Mouse (Mus musculus) layer of hippocampus, postnatal 36 days (tissue): ENCODE measurements at regions not wholly inside any gene's neighbourhood (a gene's known extent, or its start where the extent isn't known, plus 50 kb on each side); places are given as distances from the start of the nearest gene placed in this dataset.
A peak's percentile ranks its signal among the peaks of the same experiment; 100 is the strongest.
"Not testable (repeated sequence)": the region's sequence is repeated elsewhere in the genome, so short reads cannot be mapped to it uniquely, and the experiment has no call there.

ENCODE experiments used
- DNase-seq, 2 experiments: peaks; one replicate each; pipeline ENCODE4 v3.0.0; 2022

- DNase-seq, result no peak
Observed at GRCm38 (mm10) chr3:38312834-38313233, 171.8 kb downstream of the Ankrd50 start.

GRCm38 (mm10) chr3:38312121-38312520 is 172.5 kb downstream of the Ankrd50 start:
- no peak for DNase-seq

- DNase-seq, result no peak
Observed at GRCm38 (mm10) chr3:38299898-38300751, 184.5 kb downstream of the Ankrd50 start.

GRCm38 (mm10) chr3:38299236-38299897 is 185.3 kb downstream of the Ankrd50 start:
- DNase-seq, result peak; percentile 33 to 44

- no peak for DNase-seq
Observed at GRCm38 (mm10) chr3:38297499-38297898, 187.1 kb downstream of the Ankrd50 start.

GRCm38 (mm10) chr3:38289062-38289461 is 195.6 kb downstream of the Ankrd50 start:
- no peak for DNase-seq

- DNase-seq, result no peak
Observed at GRCm38 (mm10) chr3:38283687-38284124, 200.9 kb downstream of the Ankrd50 start.

- DNase-seq, result no peak
Observed at GRCm38 (mm10) chr3:38282891-38283290, 201.8 kb downstream of the Ankrd50 start.

- DNase-seq, result no peak
Observed at GRCm38 (mm10) chr3:38281683-38282082, 203.0 kb downstream of the Ankrd50 start.

GRCm38 (mm10) chr3:38280876-38281275 is 203.8 kb downstream of the Ankrd50 start:
- no peak for DNase-seq

- DNase-seq, result no peak
Observed at GRCm38 (mm10) chr3:38280105-38280504, 204.5 kb downstream of the Ankrd50 start.

GRCm38 (mm10) chr3:38276948-38277504 is 207.6 kb downstream of the Ankrd50 start:
- no peak for DNase-seq

GRCm38 (mm10) chr3:38275321-38275720 is 209.3 kb downstream of the Ankrd50 start:
- no peak for DNase-seq

GRCm38 (mm10) chr3:38270742-38271141 is 213.9 kb downstream of the Ankrd50 start:
- no peak for DNase-seq

- no peak for DNase-seq
Observed at GRCm38 (mm10) chr3:38268226-38268625, 216.4 kb downstream of the Ankrd50 start.

GRCm38 (mm10) chr3:38263261-38264141 is 221.1 kb downstream of the Ankrd50 start:
- DNase-seq, result no peak

- peak; percentile 5 to 7 for DNase-seq
Observed at GRCm38 (mm10) chr3:38261326-38262075, 223.1 kb downstream of the Ankrd50 start.

- DNase-seq, result not testable (repeated sequence)
Observed at GRCm38 (mm10) chr3:38259223-38259622, 225.4 kb downstream of the Ankrd50 start.

- DNase-seq, result no peak
Observed at GRCm38 (mm10) chr3:38257843-38258290, 226.8 kb downstream of the Ankrd50 start.

GRCm38 (mm10) chr3:38257076-38257842 is 227.4 kb downstream of the Ankrd50 start:
- DNase-seq, result no peak

- peak in 1 of 2 experiments; percentile 10 for DNase-seq
Observed at GRCm38 (mm10) chr3:38255674-38256073, 229.0 kb downstream of the Ankrd50 start.
